Mouse (Mus musculus): Measurements from ENCODE around the gene Shroom1. TPM values are rescaled to one million over a fixed set of nuclear protein-coding genes. Genes with fewer than 3 reads are reported as not detected.

Shroom1 gene
- polyA plus RNA-seq, 1 experiment from 2014 or later, result 1.3 TPM

GRCm38 (mm10) chr11:53516775-53517627, 60.0 kb downstream of the Shroom1 start:
- no peak overlapping the region for H3K4me3 ChIP-seq (ENCODE audit: low read depth, low read length)
- DNase-seq (ENCODE audit: low spot score) (no peak), ATAC-seq (ENCODE audit: low FRiP score, low TSS enrichment) (no peak)
- H3K4me1 ChIP-seq (replicated peaks; ENCODE audit: control insufficient read depth, insufficient read depth), result no peaks in the 10 kb centered on the region
- no peak for TF ChIP-seq CTCF (IDR thresholded peaks at IDR 0.05; ENCODE audit: low read depth)
- TF ChIP-seq EP300 (optimal IDR thresholded peaks at IDR 0.05), result no peak
- H3K4me2 ChIP-seq (replicated peaks; ENCODE audit: low read depth), result no peak overlapping the region
- H3K9me3 ChIP-seq (ENCODE audit: control insufficient read depth, low read length), result no peaks in the 10 kb centered on the region
- no peaks in the 10 kb centered on the region for H3K27me3 ChIP-seq (ENCODE audit: control insufficient read depth, insufficient read depth, low read length)
- no peak overlapping the region for H3K27ac ChIP-seq (replicated peaks)
- no peak overlapping the region for H3K9ac ChIP-seq (ENCODE audit: low read length)
- WGBS, result 45% methylated on average over 8 of the region's 8 CpGs
- H3K36me3 ChIP-seq (ENCODE audit: control insufficient read depth, insufficient read depth, low read length), result no peaks in the 10 kb centered on the region

Small RNAs within 50 kb of the gene (microRNA-seq; reads per million reads assigned to microRNA genes)
- not detected for gene Mir6920

Other genes with a start within 250 kb of the Shroom1 start
- gene Hspa4, start 156.7 kb upstream of the Shroom1 start, polyA plus RNA-seq (2015; fragmentation: Nextera tagmentation; extraction: Ambion mirVana), result 53.6 and 59.9 TPM in 2 replicates
- 11.6 and 12.4 TPM in 2 replicates for gene Zcchc10, start 132.5 kb upstream of the Shroom1 start, polyA plus RNA-seq (2015; fragmentation: Nextera tagmentation; extraction: Ambion mirVana)
- 18.5 and 28.5 TPM in 2 replicates for gene Aff4, start 106.4 kb upstream of the Shroom1 start, polyA plus RNA-seq (2015; fragmentation: Nextera tagmentation; extraction: Ambion mirVana)
- gene Leap2, start 34.0 kb upstream of the Shroom1 start, polyA plus RNA-seq (2015; fragmentation: Nextera tagmentation; extraction: Ambion mirVana), result 0.19 and 0.75 TPM in 2 replicates
- 903 and 973 TPM in 2 replicates for gene Uqcrq, start 26.4 kb upstream of the Shroom1 start, polyA plus RNA-seq (2015; fragmentation: Nextera tagmentation; extraction: Ambion mirVana)
- 0.78 and 0.88 TPM in 2 replicates for gene Gdf9, start 26.2 kb upstream of the Shroom1 start, polyA plus RNA-seq (2015; fragmentation: Nextera tagmentation; extraction: Ambion mirVana)
- gene Gm10447, start 95 bp upstream of the Shroom1 start, polyA plus RNA-seq (2015; fragmentation: Nextera tagmentation; extraction: Ambion mirVana), result 0.08 and 0.13 TPM in 2 replicates
- gene Gm9837, start 13.3 kb downstream of the Shroom1 start, polyA plus RNA-seq (2015; fragmentation: Nextera tagmentation; extraction: Ambion mirVana), result not detected in 2 replicates
- 0.11 TPM in 1 of 2 replicates, not detected in the other for gene Gm9945, start 23.0 kb downstream of the Shroom1 start, polyA plus RNA-seq (2015; fragmentation: Nextera tagmentation; extraction: Ambion mirVana)
- 0.91 and 1.1 TPM in 2 replicates for gene Sowaha, start 23.1 kb downstream of the Shroom1 start, polyA plus RNA-seq (2015; fragmentation: Nextera tagmentation; extraction: Ambion mirVana)
- 21.2 and 21.5 TPM in 2 replicates for gene Sept8, start 62.1 kb downstream of the Shroom1 start, polyA plus RNA-seq (2015; fragmentation: Nextera tagmentation; extraction: Ambion mirVana)
- gene Kif3a, start 110.2 kb downstream of the Shroom1 start, polyA plus RNA-seq (2015; fragmentation: Nextera tagmentation; extraction: Ambion mirVana), result 22.1 and 25.3 TPM in 2 replicates
- gene Il4, start 161.5 kb downstream of the Shroom1 start, polyA plus RNA-seq (2015; fragmentation: Nextera tagmentation; extraction: Ambion mirVana), result 0.27 and 0.45 TPM in 2 replicates
- gene Il13, start 177.5 kb downstream of the Shroom1 start, polyA plus RNA-seq (2015; fragmentation: Nextera tagmentation; extraction: Ambion mirVana), result not detected in 2 replicates